Mouse (Mus musculus): ENCODE results near the gene Itga10. TPM values are rescaled to one million over a fixed set of nuclear protein-coding genes. Genes with fewer than 3 reads are reported as not detected.

The Itga10 gene
- 2.5 TPM for polyA plus RNA-seq (2014; fragmentation: Illumina TruSeq; extraction: RNeasy Lipid Tissue Mini Kit (QIAGEN cat#74804); ENCODE audit: low read depth, low replicate concordance)

GRCm38 (mm10) chr3:96645018-96645649, at the start of gene Itga10:
Itga10 (plus strand) TSS chr3:96645584.

GRCm38 (mm10) chr3:96596228-96596707, 49.1 kb upstream of the Itga10 start, which contains the start of gene Ankrd34a:
Ankrd34a (plus strand) TSS chr3:96596636.

GRCm38 (mm10) chr3:96600639-96601250, 44.6 kb upstream of the Itga10 start, which contains the start of gene Lix1l:
Lix1l (plus strand) TSS chr3:96601149.

GRCm38 (mm10) chr3:96629729-96630600, 15.4 kb upstream of the Itga10 start, which contains the start of gene Rbm8a:
Rbm8a (plus strand) TSS chr3:96629933.

GRCm38 (mm10) chr3:96634928-96635879, 10.2 kb upstream of the Itga10 start, which contains the start of the genes Pex11b and Gm42957:
Pex11b (plus strand) TSS chr3:96635376.
Gm42957 (plus strand) TSS chr3:96635474.

GRCm38 (mm10) chr3:96669727-96670468, 24.5 kb downstream of the Itga10 start, which contains the start of gene Ankrd35:
Ankrd35 (plus strand) TSS chr3:96670131.

GRCm38 (mm10) chr3:96696198-96696765, 50.9 kb downstream of the Itga10 start, which contains the start of gene Pias3:
Pias3 (plus strand) TSS chr3:96696384.

GRCm38 (mm10) chr3:96707903-96708683, 62.7 kb downstream of the Itga10 start, which contains the start of gene Nudt17:
Nudt17 (minus strand) TSS chr3:96708562.

Other genes starting within 250 kb of the Itga10 start
- not detected for gene BC107364, start 193.3 kb upstream of the Itga10 start, polyA plus RNA-seq (2014; fragmentation: Illumina TruSeq; extraction: RNeasy Lipid Tissue Mini Kit (QIAGEN cat#74804); ENCODE audit: low read depth, low replicate concordance)
- gene Hfe2, start 120.4 kb upstream of the Itga10 start, polyA plus RNA-seq (2014; fragmentation: Illumina TruSeq; extraction: RNeasy Lipid Tissue Mini Kit (QIAGEN cat#74804); ENCODE audit: low read depth, low replicate concordance): 209 TPM
- 516 TPM for gene Txnip, start 87.6 kb upstream of the Itga10 start, polyA plus RNA-seq (2014; fragmentation: Illumina TruSeq; extraction: RNeasy Lipid Tissue Mini Kit (QIAGEN cat#74804); ENCODE audit: low read depth, low replicate concordance)
- 2.6 TPM for gene Gm16253, start 68.6 kb upstream of the Itga10 start, polyA plus RNA-seq (2014; fragmentation: Illumina TruSeq; extraction: RNeasy Lipid Tissue Mini Kit (QIAGEN cat#74804); ENCODE audit: low read depth, low replicate concordance)
- gene Polr3gl, start 51.4 kb upstream of the Itga10 start, polyA plus RNA-seq (2014; fragmentation: Illumina TruSeq; extraction: RNeasy Lipid Tissue Mini Kit (QIAGEN cat#74804); ENCODE audit: low read depth, low replicate concordance): 56.2 TPM
- 1.2 TPM for gene Ankrd34a, start 48.9 kb upstream of the Itga10 start, polyA plus RNA-seq (2014; fragmentation: Illumina TruSeq; extraction: RNeasy Lipid Tissue Mini Kit (QIAGEN cat#74804); ENCODE audit: low read depth, low replicate concordance)
- 31.8 TPM for gene Lix1l, start 44.4 kb upstream of the Itga10 start, polyA plus RNA-seq (2014; fragmentation: Illumina TruSeq; extraction: RNeasy Lipid Tissue Mini Kit (QIAGEN cat#74804); ENCODE audit: low read depth, low replicate concordance)
- gene Rbm8a, start 15.7 kb upstream of the Itga10 start, polyA plus RNA-seq (2014; fragmentation: Illumina TruSeq; extraction: RNeasy Lipid Tissue Mini Kit (QIAGEN cat#74804); ENCODE audit: low read depth, low replicate concordance): 34.5 TPM
- gene Pex11b, start 10.2 kb upstream of the Itga10 start, polyA plus RNA-seq (2014; fragmentation: Illumina TruSeq; extraction: RNeasy Lipid Tissue Mini Kit (QIAGEN cat#74804); ENCODE audit: low read depth, low replicate concordance): 39.6 TPM
- not detected for gene Gm42957, start 10.1 kb upstream of the Itga10 start, polyA plus RNA-seq (2014; fragmentation: Illumina TruSeq; extraction: RNeasy Lipid Tissue Mini Kit (QIAGEN cat#74804); ENCODE audit: low read depth, low replicate concordance)
- 1.1 TPM for gene Ankrd35, start 24.5 kb downstream of the Itga10 start, polyA plus RNA-seq (2014; fragmentation: Illumina TruSeq; extraction: RNeasy Lipid Tissue Mini Kit (QIAGEN cat#74804); ENCODE audit: low read depth, low replicate concordance)
- gene Pias3, start 50.8 kb downstream of the Itga10 start, polyA plus RNA-seq (2014; fragmentation: Illumina TruSeq; extraction: RNeasy Lipid Tissue Mini Kit (QIAGEN cat#74804); ENCODE audit: low read depth, low replicate concordance): 17.0 TPM
- 4.1 TPM for gene Nudt17, start 63.0 kb downstream of the Itga10 start, polyA plus RNA-seq (2014; fragmentation: Illumina TruSeq; extraction: RNeasy Lipid Tissue Mini Kit (QIAGEN cat#74804); ENCODE audit: low read depth, low replicate concordance)
- gene Polr3c, start 82.0 kb downstream of the Itga10 start, polyA plus RNA-seq (2014; fragmentation: Illumina TruSeq; extraction: RNeasy Lipid Tissue Mini Kit (QIAGEN cat#74804); ENCODE audit: low read depth, low replicate concordance): 23.6 TPM
- gene Rnf115, start 82.1 kb downstream of the Itga10 start, polyA plus RNA-seq (2014; fragmentation: Illumina TruSeq; extraction: RNeasy Lipid Tissue Mini Kit (QIAGEN cat#74804); ENCODE audit: low read depth, low replicate concordance): 24.0 TPM
- not detected for gene Pdzk1, start 183.7 kb downstream of the Itga10 start, polyA plus RNA-seq (2014; fragmentation: Illumina TruSeq; extraction: RNeasy Lipid Tissue Mini Kit (QIAGEN cat#74804); ENCODE audit: low read depth, low replicate concordance)
- not detected for gene Cd160, start 183.8 kb downstream of the Itga10 start, polyA plus RNA-seq (2014; fragmentation: Illumina TruSeq; extraction: RNeasy Lipid Tissue Mini Kit (QIAGEN cat#74804); ENCODE audit: low read depth, low replicate concordance)